Mouse (Mus musculus) embryonic facial prominence, embryonic 14.5 days (tissue): ENCODE measurements around the gene Exosc2. TPM values are rescaled to one million over a fixed set of nuclear protein-coding genes. Genes with fewer than 3 reads are reported as not detected.

Source experiments
- ATAC-seq: fragments of 200-750 bp; cut with Nextera tagmentation; 2 replicates; pipeline ENCODE4 v1.8.0; 2017; ENCODE audit warnings: low read depth, moderate number of reproducible peaks, moderate TSS enrichment
- DNase-seq: peaks from one replicate; pipeline ENCODE4 v3.0.0-alpha.2; 2015; ENCODE audit warnings: low spot score
- H3K27ac ChIP-seq: fragments of 300-500 bp; sonication (generic); replicated peaks from 2 replicates; pipeline ENCODE4 v1.5.1; 2014; ENCODE audit warnings: low read depth, mild to moderate bottlenecking, low read length, moderate library complexity
- H3K27me3 ChIP-seq: fragments of 300-500 bp; sonication (generic); replicated peaks from 2 replicates; pipeline ENCODE4 v1.6.1; 2014; ENCODE audit warnings: low read length; ENCODE audit not compliant: control insufficient read depth, insufficient read depth
- H3K36me3 ChIP-seq: fragments of 300-500 bp; sonication (generic); 2 replicates; pipeline ENCODE4 v1.6.1; 2014; ENCODE audit warnings: low read length, mixed read lengths; ENCODE audit not compliant: control insufficient read depth, insufficient read depth
- H3K4me1 ChIP-seq: fragments of 300-500 bp; sonication (generic); 2 replicates; pipeline ENCODE4 v1.6.1; 2014; ENCODE audit warnings: antibody characterized with exemption, low read length; ENCODE audit not compliant: control insufficient read depth, insufficient read depth
- H3K4me2 ChIP-seq: fragments of 300-500 bp; sonication (generic); 2 replicates; pipeline ENCODE4 v1.6.1; 2014; ENCODE audit warnings: low read depth, mild to moderate bottlenecking, low read length, moderate library complexity, mixed read lengths
- H3K4me3 ChIP-seq: fragments of 300-500 bp; sonication (generic); 2 replicates; pipeline ENCODE4 v1.5.1; 2014; ENCODE audit warnings: low read depth, mild to moderate bottlenecking, low read length
- H3K9ac ChIP-seq: fragments of 300-500 bp; sonication (generic); 2 replicates; pipeline ENCODE4 v1.6.1; 2014; ENCODE audit warnings: low read depth, mild to moderate bottlenecking, low read length, moderate library complexity, mixed read lengths
- H3K9me3 ChIP-seq: fragments of 300-500 bp; sonication (generic); 2 replicates; pipeline ENCODE4 v1.6.1; 2016; ENCODE audit warnings: low read length; ENCODE audit not compliant: control insufficient read depth
- WGBS: fragments of 180-500 bp; shearing (Covaris S2); extraction: QIAGEN DNeasy Blood & Tissue Kit; methylation state at CpG from one replicate; pipeline ENCODE4 v1.1.7; 2014; 5-methylcytosine and 5-hydroxymethylcytosine counted together
- polyA plus RNA-seq: library from polyadenylated mRNA; unstranded; fragments of >200 nt; fragmentation: Nextera tagmentation; extraction: Ambion mirVana; gene quantifications from 2 replicates; pipeline ENCODE4 v1.2.1, GENCODE M21; 2014

Exosc2 gene
- polyA plus RNA-seq, 1 experiment from 2014 or later, result 36.8 TPM

- Histone ChIP-seq H3K4me1 (peaks cover 26% of the 10 kb centered on the region), H3K4me3 (peak overlapping the region; percentile 12; the same call in 1 of the 2 replicates), H3K36me3 (no peaks in the 10 kb centered on the region), H3K9me3 (no peaks in the 10 kb centered on the region), H3K9ac (no peak overlapping the region), H3K27me3 (peaks cover 99% of the 10 kb centered on the region), H3K4me2 (no peak overlapping the region; the same call in 1 of the 2 replicates), H3K27ac (no peak overlapping the region)
- ATAC-seq (no peak), DNase-seq (no peak)
- WGBS, result 0% methylated on average over 12 of the region's 13 CpGs
Measured at GRCm38 (mm10) chr2:31639466-31639760, 31.1 kb upstream of the Exosc2 start.

GRCm38 (mm10) chr2:31639901-31640608 is 30.5 kb upstream of the Exosc2 start, which contains the start of gene Prdm12:
Prdm12 (plus strand) TSS chr2:31640037.
- Histone ChIP-seq H3K9me3 (no peaks in the 10 kb centered on the region), H3K4me2 (peak within 1 kb of the TSS; percentile 31), H3K27ac (no peak within 1 kb of the TSS), H3K36me3 (no peaks in the 10 kb centered on the region), H3K4me3 (peak within 1 kb of the TSS; percentile 12), H3K27me3 (peaks cover 99% of the 10 kb centered on the region), H3K4me1 (peaks cover 26% of the 10 kb centered on the region), H3K9ac (no peak within 1 kb of the TSS)
- DNase-seq (no peak), ATAC-seq (no peak)
- WGBS, result 2% methylated on average over 35 of the region's 41 CpGs

DNA sequence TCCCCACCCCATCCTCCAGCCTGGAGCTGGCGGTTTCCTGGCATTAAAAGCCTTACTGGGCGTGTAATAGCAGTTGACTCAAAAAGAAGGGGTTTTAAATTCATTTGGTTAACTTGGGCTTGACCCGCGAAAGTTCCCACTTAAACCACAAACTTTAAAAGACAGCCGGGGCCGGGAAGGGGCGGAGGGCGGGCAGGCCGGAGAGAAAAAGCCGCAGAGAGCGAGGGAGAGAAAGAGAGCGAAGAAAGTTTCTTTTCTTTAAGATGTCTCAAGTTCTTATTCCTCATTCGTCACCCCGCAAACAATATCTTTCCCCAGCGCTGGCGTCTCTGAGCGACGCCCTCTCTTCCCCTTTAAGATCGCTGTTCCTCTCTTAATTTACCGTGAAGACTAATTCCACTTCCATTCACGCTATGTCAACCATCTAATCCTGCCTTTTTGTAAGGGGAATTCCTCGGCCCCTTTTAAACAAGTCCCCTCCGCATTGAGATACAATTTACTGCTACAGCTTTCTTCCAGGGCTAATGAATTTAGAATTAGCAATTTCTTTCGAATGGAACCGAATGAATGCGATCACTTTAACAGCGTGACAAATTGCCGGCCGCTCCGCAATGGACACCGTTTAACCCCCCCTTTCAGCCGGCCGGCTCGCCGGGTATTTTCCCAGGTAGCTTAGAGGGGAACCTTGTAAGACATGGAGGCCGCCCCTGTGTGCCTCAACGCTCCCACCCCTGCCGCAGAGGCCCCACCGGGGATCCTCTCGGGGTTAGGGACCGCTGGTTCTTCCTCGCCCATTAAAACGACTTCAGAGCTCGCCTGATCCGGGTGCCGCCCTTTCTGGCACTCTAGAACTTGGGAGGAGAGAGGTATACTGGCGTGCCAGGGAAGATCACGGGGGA is 29.7 kb upstream of the Exosc2 start:
- DNase-seq (no peak), ATAC-seq (no peak)
- H3K4me3 ChIP-seq, result peak overlapping the region; percentile 12
- peaks cover 99% of the 10 kb centered on the region for H3K27me3 ChIP-seq
- no peak overlapping the region for H3K27ac ChIP-seq
- no peaks in the 10 kb centered on the region for H3K9me3 ChIP-seq
- peaks cover 20% of the 10 kb centered on the region for H3K4me1 ChIP-seq
- WGBS, result under 1% methylated on average over 46 of the region's 48 CpGs
- no peak overlapping the region for H3K9ac ChIP-seq
- no peaks in the 10 kb centered on the region for H3K36me3 ChIP-seq
- H3K4me2 ChIP-seq, result peak overlapping the region; percentile 31

DNA sequence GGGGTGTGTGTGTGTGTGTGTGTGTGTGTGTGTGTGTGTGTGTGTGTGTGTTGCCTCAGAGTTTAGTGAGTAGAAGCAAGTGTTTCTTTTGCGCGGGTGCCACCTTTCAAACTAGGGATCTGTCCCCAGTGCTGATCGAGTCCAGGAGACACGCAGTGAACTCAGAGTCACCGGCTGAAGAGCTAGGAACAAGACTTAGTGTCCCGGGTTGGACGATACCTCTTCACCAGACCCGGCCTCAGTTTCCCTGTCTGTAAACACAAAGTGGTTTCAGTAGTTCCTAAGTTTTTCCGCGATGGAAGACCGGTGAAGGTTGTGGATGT is 29.0 kb upstream of the Exosc2 start:
- Histone ChIP-seq H3K36me3 (no peaks in the 10 kb centered on the region), H3K9me3 (no peaks in the 10 kb centered on the region), H3K4me1 (peaks cover 14% of the 10 kb centered on the region; the same call in 1 of the 2 replicates), H3K9ac (no peak overlapping the region), H3K4me2 (0 out of 2 replicates have a peak overlapping the region, but pooled peaks have one; percentile 31), H3K27ac (no peak overlapping the region), H3K4me3 (peak overlapping the region; percentile 12; the same call in 1 of the 2 replicates), H3K27me3 (peaks cover 99% of the 10 kb centered on the region)
- DNase-seq, result no peak
- WGBS, result 1% methylated on average over 11 of the region's 11 CpGs
- ATAC-seq, result no peak

DNA sequence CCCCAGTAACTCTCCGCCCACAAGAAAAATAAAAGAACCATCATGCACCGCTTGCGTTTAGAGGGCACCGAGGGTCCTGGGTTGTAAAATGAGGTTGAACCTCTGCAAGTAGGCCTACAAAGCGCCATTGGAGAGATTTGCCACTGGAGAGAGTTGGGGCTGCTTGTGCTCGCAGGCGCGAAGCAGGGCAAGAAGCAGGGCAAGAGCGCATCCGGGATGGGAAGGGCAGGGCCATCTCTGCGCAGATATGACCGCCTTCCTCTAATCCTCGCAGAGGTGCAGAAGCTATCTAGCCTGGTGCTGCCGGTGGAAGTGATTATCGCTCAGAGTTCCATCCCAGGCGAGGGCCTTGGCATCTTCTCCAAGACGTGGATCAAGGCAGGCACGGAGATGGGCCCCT is 28.6 kb upstream of the Exosc2 start:
- H3K27ac ChIP-seq, result no peak overlapping the region
- no peak overlapping the region for H3K9ac ChIP-seq
- no peak overlapping the region for H3K4me2 ChIP-seq
- 3% methylated on average over 16 of the region's 18 CpGs for WGBS
- ATAC-seq, result no peak
- H3K4me1 ChIP-seq, result peaks cover 9% of the 10 kb centered on the region; the same call in 1 of the 2 replicates
- no peaks in the 10 kb centered on the region for H3K36me3 ChIP-seq
- peaks cover 99% of the 10 kb centered on the region for H3K27me3 ChIP-seq
- H3K4me3 ChIP-seq, result 0 out of 2 replicates have a peak overlapping the region, but pooled peaks have one; percentile 5
- no peaks in the 10 kb centered on the region for H3K9me3 ChIP-seq
- DNase-seq, result no peak

DNA sequence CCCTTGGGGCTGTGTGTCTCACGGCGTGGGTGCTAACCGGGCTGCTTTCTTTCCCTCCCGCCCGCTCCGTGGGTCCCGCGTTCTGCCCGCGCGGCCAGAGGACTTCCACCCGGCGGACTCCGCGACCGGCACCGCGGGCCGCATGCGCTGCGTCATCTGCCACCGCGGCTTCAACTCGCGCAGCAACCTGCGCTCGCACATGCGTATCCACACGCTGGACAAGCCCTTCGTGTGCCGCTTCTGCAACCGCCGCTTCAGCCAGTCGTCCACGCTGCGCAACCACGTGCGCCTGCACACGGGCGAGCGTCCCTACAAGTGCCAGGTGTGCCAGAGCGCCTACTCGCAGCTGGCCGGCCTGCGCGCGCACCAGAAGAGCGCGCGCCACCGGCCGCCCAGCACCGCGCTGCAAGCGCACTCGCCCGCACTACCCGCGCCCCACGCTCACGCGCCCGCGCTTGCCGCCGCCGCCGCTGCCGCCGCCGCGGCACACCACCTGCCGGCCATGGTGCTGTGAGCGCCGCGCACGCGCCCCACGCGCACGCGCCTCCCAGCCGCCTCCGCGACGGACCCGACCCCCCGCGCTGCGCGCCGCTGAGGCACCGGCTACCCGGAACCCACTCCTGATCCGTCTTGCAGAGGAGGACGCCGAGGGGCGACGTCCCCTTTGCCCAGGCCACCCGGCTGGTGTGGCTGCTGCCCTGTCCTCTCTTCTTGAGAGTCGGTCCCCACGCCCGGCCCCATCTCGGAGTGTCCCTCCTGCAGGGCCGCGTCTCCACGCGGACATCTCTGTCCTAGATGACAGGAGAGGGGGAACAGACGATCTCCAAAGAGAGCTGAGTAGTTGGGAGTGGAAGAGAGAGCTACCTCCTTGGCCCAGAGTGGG is 16.3 kb upstream of the Exosc2 start:
- no peaks in the 10 kb centered on the region for H3K36me3 ChIP-seq
- 0 out of 2 replicates have a peak, but pooled peaks cover 3% of the 10 kb centered on the region for H3K9me3 ChIP-seq
- H3K27me3 ChIP-seq, result peaks cover 74% of the 10 kb centered on the region
- H3K4me2 ChIP-seq, result peak overlapping the region; percentile 93
- DNase-seq (no peak), ATAC-seq (peak; percentile 58)
- WGBS, result 0% methylated on average over 48 of the region's 109 CpGs
- H3K9ac ChIP-seq, result peak overlapping the region; percentile 40
- 0 out of 2 replicates have a peak, but pooled peaks cover 6% of the 10 kb centered on the region for H3K4me1 ChIP-seq
- peak overlapping the region; percentile 55 for H3K4me3 ChIP-seq
- H3K27ac ChIP-seq, result no peak overlapping the region

DNA sequence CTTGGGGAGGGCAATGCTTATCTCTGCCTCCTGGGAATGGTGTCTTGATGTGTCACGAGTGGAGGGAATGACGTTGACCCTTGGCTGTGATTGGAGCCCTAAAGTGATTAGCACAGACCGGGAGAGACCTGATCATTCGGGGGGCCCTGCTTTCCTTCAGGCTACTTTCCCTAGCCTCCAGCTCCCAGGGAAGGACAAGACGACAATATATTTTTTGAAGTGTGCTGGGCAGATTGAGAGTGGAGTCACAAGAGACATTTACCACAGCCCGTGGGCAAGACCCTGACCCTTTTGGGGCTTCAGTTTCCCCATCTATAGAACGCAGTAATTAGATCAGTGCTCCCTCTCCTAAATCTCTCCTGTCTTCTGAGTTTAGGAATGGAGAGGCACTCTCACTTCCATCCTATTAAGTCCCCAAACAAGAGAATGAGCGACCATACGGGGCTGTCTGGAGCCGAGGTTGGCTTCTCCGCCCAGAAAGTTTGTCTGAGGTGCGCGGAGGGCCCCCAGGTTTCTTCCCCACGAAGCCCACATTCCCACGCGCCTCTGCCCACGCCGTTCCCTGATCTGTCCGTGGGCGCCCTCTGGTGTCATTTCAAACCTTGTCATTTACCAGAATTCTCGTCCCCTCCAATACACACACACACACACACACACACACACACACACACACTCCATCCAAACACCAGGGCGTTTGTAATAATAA is 15.5 kb upstream of the Exosc2 start:
- peak overlapping the region; percentile 93 for H3K4me2 ChIP-seq
- WGBS, result 6% methylated on average over 22 of the region's 22 CpGs

More for the DNA sequence above, 15.5 kb upstream of the Exosc2 start:
- ATAC-seq (no peak), DNase-seq (no peak)
- H3K27me3 ChIP-seq, result peaks cover 67% of the 10 kb centered on the region
- H3K36me3 ChIP-seq, result no peaks in the 10 kb centered on the region
- peak overlapping the region; percentile 55 for H3K4me3 ChIP-seq
- 0 out of 2 replicates have a peak, but pooled peaks cover 3% of the 10 kb centered on the region for H3K9me3 ChIP-seq
- no peak overlapping the region for H3K27ac ChIP-seq
- no peak overlapping the region for H3K9ac ChIP-seq
- H3K4me1 ChIP-seq, result 0 out of 2 replicates have a peak, but pooled peaks cover 6% of the 10 kb centered on the region
